Mouse (Mus musculus) cortical plate, adult 2 months (tissue): ENCODE results near the gene Ctnnbl1. TPM values are rescaled to one million over a fixed set of nuclear protein-coding genes. Genes with fewer than 3 reads are reported as not detected.

ENCODE experiments used
- H3K27ac ChIP-seq: fragments of 200-500 bp; 2 replicates; pipeline ENCODE4 v1.5.1; 2012; ENCODE audit warnings: low read length, control low read depth, inconsistent platforms; ENCODE audit not compliant: insufficient read depth
- H3K4me1 ChIP-seq: fragments of 200-500 bp; 2 replicates; pipeline ENCODE4 v1.6.1; 2011; ENCODE audit warnings: low read length; ENCODE audit not compliant: control insufficient read depth, insufficient read depth
- H3K4me3 ChIP-seq: fragments of 200-500 bp; 2 replicates; pipeline ENCODE4 v1.5.1; 2011; ENCODE audit warnings: mild to moderate bottlenecking, low read length, control low read depth; ENCODE audit not compliant: insufficient read depth
- CTCF ChIP-seq: fragments of 200-500 bp; IDR thresholded peaks from 2 replicates; pipeline ENCODE4 v1.5.1; 2011; ENCODE audit warnings: mild to moderate bottlenecking, control low read depth, low read length; ENCODE audit not compliant: insufficient read depth; ENCODE audit errors: extremely low read depth
- POLR2A ChIP-seq: fragments of 200-500 bp; IDR thresholded peaks from 2 replicates; pipeline ENCODE4 v1.6.1; 2011; ENCODE audit warnings: mild to moderate bottlenecking, low read length, control low read depth; ENCODE audit not compliant: insufficient read depth; ENCODE audit errors: extremely low read depth
- polyA plus RNA-seq: library from polyadenylated mRNA; depleted of rRNA; stranded (reverse); fragments of >200 nt; gene quantifications from 2 replicates; pipeline ENCODE4 v1.2.3, GENCODE M21; 2012; rRNA removed

Gene Ctnnbl1
- polyA plus RNA-seq: 25.8 and 26.3 TPM in 2 replicates

DNA sequence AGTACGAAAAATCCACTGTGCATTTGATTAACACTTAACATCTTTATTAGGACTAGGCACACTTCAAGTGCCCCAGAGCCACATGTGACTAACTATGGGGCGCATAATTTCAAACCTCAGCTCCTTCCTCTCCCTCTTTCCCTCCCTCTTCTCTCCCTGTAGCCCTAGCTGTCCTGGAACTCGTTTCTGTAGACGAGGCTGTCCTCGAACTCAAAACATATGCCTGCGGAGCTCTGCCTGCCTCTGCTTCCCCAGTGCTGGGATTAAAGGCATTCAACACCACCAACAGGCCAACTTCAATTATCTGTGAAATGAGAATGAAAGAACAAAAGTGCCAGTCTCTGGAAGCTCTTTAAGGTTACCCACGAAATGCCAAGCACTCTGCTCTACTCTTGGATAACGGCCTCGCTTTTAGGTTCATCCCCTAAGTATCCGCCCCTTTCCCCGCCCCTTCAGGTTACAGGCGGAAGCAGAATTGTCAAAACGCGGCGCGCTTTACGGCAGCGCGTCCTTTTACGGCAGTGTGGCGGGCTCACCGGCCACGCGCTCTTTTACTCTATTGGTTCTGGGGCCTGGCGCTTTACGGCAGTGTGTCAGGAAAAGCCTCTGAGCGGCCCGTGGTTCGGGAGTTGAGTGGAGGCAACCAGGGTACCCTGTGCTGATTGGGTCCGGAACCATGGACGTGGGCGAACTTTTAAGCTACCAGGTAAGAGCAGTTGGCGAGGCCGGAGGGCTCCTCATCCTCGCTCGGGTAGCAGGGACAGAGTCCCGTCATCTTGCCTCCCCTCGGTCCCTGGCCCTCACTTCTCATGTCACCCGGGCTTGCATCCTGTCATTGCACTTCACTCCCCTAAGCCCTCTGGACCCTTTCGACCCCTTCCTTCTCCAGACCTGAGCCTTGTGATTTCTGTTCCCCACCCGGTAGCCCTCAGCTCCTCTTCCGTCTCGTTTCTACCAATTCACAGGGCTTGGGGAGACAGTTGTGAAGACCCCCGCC is at the start of gene Ctnnbl1:
Ctnnbl1 (plus strand) TSS at position 548 of the 997 bp plus-strand sequence.
- no peak within 1 kb of the TSS for H3K27ac ChIP-seq
- peak within 1 kb of the TSS; percentile 91 for H3K4me3 ChIP-seq
- peak; percentile 86 for TF ChIP-seq POLR2A
- TF ChIP-seq CTCF: no peak
- H3K4me1 ChIP-seq: no peaks in the 10 kb centered on the region

DNA sequence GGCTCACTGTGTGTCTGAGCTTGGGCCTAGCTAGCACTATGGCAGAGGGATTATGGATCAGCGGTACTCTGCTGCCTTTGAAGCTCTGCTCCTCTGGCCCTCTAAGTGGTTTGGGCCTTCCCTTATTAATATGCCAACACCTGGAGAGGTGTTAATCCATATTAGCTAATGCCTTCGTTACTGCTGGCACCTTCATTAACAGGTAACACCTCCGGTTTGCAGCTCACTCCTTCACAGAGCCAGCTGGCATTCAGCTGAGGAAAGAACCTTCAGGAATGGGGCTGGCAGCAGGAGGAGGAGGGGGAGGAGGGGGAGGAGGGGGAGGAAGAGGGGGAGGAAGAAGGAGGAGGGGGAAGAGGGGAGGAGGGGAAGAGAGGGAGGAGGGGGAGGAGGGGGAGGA is 49.7 kb upstream of the Ctnnbl1 start:
- H3K27ac ChIP-seq: no peak overlapping the region
- no peaks in the 10 kb centered on the region for H3K4me1 ChIP-seq
- H3K4me3 ChIP-seq: no peak overlapping the region
- no peak for TF ChIP-seq POLR2A

DNA sequence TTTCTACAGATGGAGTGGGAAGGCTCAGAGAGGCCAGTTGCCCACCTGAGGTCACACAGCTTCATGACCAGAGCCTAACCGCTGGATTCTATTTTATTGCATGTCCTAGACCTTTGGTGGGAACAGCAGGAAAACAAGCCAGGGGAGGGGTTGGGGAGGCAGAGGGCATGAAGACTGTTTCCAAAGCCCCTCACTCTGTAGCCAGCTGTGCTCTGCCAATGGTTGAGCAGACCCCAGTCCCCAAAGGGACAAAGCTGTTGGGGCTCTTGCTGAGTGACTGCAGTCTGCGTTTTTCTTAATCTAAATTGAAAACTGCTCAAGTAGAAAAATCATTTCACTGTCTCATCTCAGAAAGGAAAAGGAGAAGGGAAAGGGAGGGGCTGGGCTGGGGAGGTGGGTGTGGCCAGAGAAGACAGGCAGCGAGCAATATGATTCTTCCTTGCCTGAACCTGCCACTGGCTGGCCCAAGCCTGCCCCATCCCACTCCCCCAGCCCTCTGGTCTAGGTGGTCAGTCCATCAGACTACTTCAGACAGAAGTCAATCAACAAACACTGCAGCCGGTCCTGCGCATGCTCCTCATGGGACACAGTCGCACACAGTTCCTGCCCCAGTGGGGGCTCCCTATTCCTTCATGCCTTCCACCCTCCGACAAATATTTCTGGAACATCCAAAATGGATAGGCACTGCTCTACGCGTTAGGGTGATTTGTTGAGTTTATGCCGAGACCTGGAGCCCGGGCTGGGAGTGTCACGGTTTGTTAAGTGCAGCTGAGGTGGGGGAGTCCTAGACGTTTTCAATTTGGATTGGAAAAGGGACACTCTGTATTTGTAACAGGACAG is 45.7 kb upstream of the Ctnnbl1 start:
- TF ChIP-seq POLR2A: no peak
- TF ChIP-seq CTCF: no peak
- H3K27ac ChIP-seq: no peak overlapping the region
- no peak overlapping the region for H3K4me3 ChIP-seq
- H3K4me1 ChIP-seq: no peaks in the 10 kb centered on the region

DNA sequence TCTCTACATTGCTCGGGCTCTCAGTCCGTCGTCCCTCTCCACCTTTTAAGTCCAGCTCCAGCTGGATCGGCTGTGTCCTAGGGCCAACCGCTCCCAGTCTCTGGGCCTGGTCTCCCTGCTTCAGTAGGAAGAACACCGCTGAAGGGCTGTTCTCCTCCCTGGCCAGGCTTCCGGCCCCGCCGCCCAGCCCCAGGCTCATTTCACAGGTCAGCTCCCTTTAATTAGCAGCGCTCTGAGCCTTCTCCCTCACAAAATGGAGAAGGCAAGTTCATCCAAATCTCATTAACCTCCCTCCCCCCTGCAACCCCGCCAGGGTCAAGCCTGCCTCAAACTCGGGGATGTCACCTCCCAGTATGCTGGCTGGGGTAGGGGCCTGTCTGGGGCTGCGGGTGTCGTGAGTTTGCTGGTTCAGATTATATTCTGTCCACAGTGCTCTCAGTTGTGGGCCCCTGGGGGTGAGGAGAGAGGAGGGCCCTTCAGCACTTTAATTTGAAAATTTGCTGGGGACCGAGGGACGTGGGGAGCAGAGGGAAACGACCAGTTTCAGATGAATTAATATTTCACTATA is 44.8 kb upstream of the Ctnnbl1 start:
- H3K4me3 ChIP-seq: no peak overlapping the region

DNA sequence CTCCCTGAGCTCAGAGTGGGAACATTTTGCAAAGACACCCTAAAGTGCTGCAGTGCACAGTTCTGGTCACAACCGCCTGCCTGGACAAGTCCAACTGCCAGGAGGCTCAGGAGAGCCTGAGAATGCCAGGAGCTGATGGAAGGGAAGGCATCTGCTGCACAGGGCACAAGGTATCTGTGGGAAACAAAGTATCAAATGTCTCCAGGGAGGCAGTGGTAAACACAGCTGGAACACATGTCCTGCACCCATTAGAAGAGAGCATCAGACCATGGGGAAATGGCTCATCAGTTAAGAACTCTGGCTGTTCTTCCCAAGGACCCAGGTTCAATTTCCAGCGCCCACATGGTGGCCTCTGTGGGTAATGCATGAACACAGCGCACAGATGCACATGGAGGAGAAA is 43.6 kb upstream of the Ctnnbl1 start:
- H3K27ac ChIP-seq: no peak overlapping the region
- TF ChIP-seq CTCF: no peak
- TF ChIP-seq POLR2A: no peak
- H3K4me3 ChIP-seq: no peak overlapping the region

More for the DNA sequence above, 44.8 kb upstream of the Ctnnbl1 start:
- no peak overlapping the region for H3K27ac ChIP-seq
- TF ChIP-seq CTCF (no peak), POLR2A (no peak)
- H3K4me1 ChIP-seq: no peaks in the 10 kb centered on the region

DNA sequence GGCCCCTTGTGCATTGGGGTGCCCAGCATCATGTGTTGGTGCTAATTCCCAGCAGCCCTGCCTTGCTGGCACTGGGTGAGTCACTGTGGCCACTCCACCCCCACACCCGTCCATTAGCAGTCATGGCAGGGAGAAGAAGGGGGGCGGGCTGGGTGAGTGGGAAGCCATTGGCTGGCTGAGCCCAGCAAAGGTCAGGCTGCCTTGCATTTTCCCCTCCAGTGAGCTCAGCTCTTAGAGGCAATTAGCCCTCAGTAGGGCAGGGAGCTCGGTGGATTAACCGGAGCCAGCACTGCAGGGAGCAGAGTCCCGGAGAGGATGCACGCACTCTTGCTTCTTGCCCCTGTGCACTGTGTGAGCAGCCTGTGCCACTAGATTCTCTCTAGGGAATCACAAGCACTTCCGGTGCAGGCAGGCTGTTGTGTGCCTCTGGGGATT is 40.9 kb upstream of the Ctnnbl1 start:
- no peak overlapping the region for H3K27ac ChIP-seq
- no peaks in the 10 kb centered on the region for H3K4me1 ChIP-seq
- no peak overlapping the region for H3K4me3 ChIP-seq
- TF ChIP-seq CTCF (no peak), POLR2A (no peak)

More for the DNA sequence above, 43.6 kb upstream of the Ctnnbl1 start:
- no peaks in the 10 kb centered on the region for H3K4me1 ChIP-seq

DNA sequence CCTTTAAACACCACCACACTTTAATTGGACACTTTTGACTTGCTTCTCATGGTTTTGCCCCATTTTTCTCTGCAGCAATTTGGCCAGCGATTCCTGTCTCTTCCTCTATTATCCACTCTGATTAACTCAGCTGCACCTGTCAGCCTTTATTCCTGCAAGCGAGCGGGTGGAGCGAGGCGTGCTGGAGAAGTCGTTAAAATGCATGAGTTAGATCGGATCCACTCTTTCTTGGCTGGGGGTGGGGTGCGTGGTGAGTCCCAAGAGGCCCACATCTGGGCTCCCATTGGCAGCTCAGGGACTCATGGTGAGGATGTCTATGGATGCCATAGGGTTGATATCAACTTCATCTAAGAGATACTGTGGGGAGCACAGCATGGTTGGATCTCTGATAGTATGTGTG is 34.0 kb upstream of the Ctnnbl1 start:
- H3K4me1 ChIP-seq: no peaks in the 10 kb centered on the region
- no peak overlapping the region for H3K4me3 ChIP-seq
- no peak overlapping the region for H3K27ac ChIP-seq
- TF ChIP-seq POLR2A (no peak), CTCF (no peak)

DNA sequence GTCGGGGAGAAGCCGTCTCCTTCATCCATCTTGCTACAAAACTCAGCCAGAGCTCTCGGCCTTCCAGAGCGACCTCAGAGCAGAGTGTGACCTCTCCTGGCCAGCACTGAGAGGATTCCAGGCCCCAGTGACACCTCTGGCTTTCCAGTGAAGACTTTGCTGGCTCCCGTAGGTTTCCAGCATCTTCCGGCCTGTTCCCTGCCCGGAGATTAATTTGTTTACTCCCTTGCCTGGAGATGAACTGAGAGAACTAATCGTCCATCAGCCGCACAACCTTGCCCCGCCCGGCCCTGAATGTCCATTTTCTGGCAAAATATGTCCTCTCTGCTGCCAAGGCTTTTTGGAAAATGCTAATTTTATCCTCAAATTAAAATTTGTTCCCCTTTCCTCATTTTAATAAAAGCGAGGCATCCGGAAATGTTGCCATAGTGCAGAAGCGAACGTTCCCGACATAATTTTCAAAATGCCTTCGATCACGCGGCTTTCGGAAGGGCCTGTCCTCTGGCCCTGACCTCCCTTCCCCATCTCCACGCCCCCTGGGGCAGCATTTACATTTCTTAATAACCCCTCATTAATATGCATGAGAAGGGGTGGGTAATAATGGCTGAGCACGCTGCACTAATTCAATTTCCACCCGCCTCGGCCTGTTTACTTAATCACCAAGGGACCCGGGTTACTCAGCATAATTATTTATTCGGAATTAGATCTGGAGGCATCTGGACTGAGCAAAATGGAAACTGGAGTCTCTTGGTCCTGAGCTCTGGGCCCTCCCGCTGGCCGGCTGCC is 32.0 kb upstream of the Ctnnbl1 start:
- Histone ChIP-seq H3K27ac (no peak overlapping the region), H3K4me3 (no peak overlapping the region), H3K4me1 (no peaks in the 10 kb centered on the region)
- no peak for TF ChIP-seq CTCF
- TF ChIP-seq POLR2A: no peak
